Mouse (Mus musculus) forebrain, embryonic 15.5 days (tissue): ENCODE measurements around the gene Myh13. TPM values are rescaled to one million over a fixed set of nuclear protein-coding genes. Genes with fewer than 3 reads are reported as not detected.

Source experiments
- ATAC-seq: fragments of 200-750 bp; cut with Nextera tagmentation; replicated peaks from 2 replicates; pipeline ENCODE4 v1.8.0; 2017; ENCODE audit warnings: mild to moderate bottlenecking, moderate TSS enrichment, moderate library complexity
- H3K27ac ChIP-seq: fragments of 300-500 bp; sonication (generic); replicated peaks from 2 replicates; pipeline ENCODE4 v1.5.1; 2015; ENCODE audit warnings: mild to moderate bottlenecking, inconsistent platforms
- H3K27me3 ChIP-seq: fragments of 300-500 bp; sonication (generic); 2 replicates; pipeline ENCODE4 v1.6.1; 2015; ENCODE audit warnings: inconsistent platforms
- H3K36me3 ChIP-seq: fragments of 300-500 bp; sonication (generic); 2 replicates; pipeline ENCODE4 v1.6.1; 2015; ENCODE audit warnings: mild to moderate bottlenecking, inconsistent platforms
- H3K4me1 ChIP-seq: fragments of 300-500 bp; sonication (generic); 2 replicates; pipeline ENCODE4 v1.6.1; 2015; ENCODE audit warnings: inconsistent platforms
- H3K4me2 ChIP-seq: fragments of 300-500 bp; sonication (generic); replicated peaks from 2 replicates; pipeline ENCODE4 v1.6.1; 2015; ENCODE audit warnings: mild to moderate bottlenecking, inconsistent platforms
- H3K4me3 ChIP-seq: fragments of 300-500 bp; sonication (generic); 2 replicates; pipeline ENCODE4 v1.5.1; 2015; ENCODE audit warnings: mild to moderate bottlenecking, inconsistent platforms
- H3K9ac ChIP-seq: fragments of 300-500 bp; sonication (generic); replicated peaks from 2 replicates; pipeline ENCODE4 v1.6.1; 2015; ENCODE audit warnings: mild to moderate bottlenecking, inconsistent platforms
- H3K9me3 ChIP-seq: fragments of 300-500 bp; sonication (generic); 2 replicates; pipeline ENCODE4 v1.6.1; 2016; ENCODE audit warnings: inconsistent platforms
- WGBS: fragments of 180-500 bp; shearing (Covaris S2); methylation state at CpG from one replicate; pipeline ENCODE4 v1.1.7; 2015; ENCODE audit warnings: mixed read lengths; 5-methylcytosine and 5-hydroxymethylcytosine counted together
- polyA plus RNA-seq: library from polyadenylated mRNA; unstranded; fragments of >200 nt; fragmentation: Nextera tagmentation; extraction: Ambion mirVana; gene quantifications from 2 replicates; pipeline ENCODE4 v1.2.1, GENCODE M21; 2015

Gene Myh13
- polyA plus RNA-seq, 1 experiment from 2014 or later = 0.04 TPM

DNA sequence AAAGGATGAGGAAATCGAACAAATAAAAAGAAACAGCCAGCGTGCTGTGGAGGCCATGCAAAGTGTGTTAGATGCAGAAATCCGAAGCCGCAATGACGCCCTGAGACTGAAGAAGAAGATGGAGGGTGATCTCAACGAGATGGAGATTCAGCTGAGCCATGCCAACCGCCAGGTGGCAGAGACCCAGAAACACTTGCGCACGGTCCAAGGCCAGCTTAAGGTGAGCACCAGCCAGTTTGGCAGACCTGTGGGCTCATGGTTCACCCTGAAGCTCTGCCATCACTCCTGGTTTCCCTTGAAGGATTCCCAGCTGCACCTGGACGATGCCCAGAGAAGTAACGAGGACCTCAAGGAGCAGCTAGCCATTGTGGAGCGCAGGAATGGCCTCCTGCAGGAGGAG, 43.1 kb downstream of the Myh13 start:
- Histone ChIP-seq H3K4me3 (no peak overlapping the region), H3K9ac (no peak overlapping the region), H3K4me1 (no peaks in the 10 kb centered on the region), H3K27ac (no peak overlapping the region), H3K4me2 (no peak overlapping the region), H3K36me3 (no peaks in the 10 kb centered on the region), H3K27me3 (no peaks in the 10 kb centered on the region), H3K9me3 (no peaks in the 10 kb centered on the region)
- ATAC-seq = no peak
- WGBS = 84% methylated on average over 12 of the region's 12 CpGs

DNA sequence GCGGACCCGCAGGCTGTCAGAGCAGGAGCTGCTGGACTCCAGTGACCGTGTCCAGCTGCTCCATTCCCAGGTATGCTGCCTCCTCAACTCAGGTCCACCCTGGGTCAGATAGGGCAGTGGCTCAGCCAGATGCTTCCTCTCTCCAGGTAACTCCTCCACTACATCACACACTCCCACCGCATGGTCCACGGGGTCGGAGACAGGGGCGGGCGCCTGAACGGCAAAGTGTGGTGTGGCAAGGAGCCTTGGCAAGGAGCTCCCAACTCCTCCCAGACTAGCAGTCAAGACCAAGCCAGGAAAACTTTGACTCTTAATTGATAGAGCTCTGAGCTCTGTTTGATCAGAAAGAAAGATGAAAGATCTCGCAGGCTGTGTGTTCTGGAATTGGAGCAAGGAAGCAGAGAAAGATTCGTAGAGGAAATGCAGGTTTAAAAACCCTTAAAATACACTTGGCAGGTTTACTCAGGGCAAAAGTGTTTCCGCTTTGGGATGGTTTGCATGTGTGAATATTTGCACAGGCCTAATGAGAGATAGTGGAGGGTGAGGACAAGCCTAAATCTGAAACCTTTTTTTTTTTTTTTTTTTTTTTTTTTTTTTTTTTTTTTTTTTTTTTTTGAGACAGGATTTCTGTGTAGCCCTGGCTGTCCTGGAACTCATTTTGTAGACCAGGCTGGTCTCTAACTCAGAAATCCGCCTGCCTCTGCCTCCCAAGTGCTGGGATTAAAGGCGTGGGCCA, 43.7 kb downstream of the Myh13 start:
- Histone ChIP-seq H3K4me2 (no peak overlapping the region), H3K27me3 (no peaks in the 10 kb centered on the region), H3K9ac (no peak overlapping the region), H3K9me3 (no peaks in the 10 kb centered on the region), H3K27ac (no peak overlapping the region), H3K36me3 (no peaks in the 10 kb centered on the region), H3K4me1 (no peaks in the 10 kb centered on the region), H3K4me3 (no peak overlapping the region)
- WGBS = 93% methylated on average over 14 of the region's 14 CpGs
- no peak for ATAC-seq

DNA sequence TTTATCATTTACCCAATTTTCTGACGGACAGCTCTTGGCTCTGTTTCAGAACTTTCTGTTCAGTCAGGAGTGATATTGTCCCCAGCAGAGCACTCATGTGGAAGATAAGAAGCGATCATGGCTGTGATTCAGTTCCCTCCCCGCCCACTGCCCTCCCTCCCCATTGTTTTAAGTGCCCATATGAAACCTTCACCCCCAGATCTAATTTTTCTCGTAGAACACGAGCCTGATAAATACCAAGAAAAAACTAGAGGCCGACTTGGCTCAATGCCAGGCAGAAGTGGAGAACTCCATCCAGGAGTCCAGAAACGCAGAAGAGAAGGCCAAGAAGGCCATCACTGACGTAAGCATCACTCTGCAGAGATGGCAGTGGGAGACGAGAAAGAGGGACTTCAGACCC, 45.5 kb downstream of the Myh13 start:
- no peak for ATAC-seq
- 33% methylated on average over 9 of the region's 9 CpGs for WGBS
- Histone ChIP-seq H3K36me3 (no peaks in the 10 kb centered on the region), H3K4me3 (no peak overlapping the region), H3K4me2 (no peak overlapping the region), H3K9ac (no peak overlapping the region), H3K9me3 (no peaks in the 10 kb centered on the region), H3K27ac (no peak overlapping the region), H3K4me1 (no peaks in the 10 kb centered on the region), H3K27me3 (no peaks in the 10 kb centered on the region)

DNA sequence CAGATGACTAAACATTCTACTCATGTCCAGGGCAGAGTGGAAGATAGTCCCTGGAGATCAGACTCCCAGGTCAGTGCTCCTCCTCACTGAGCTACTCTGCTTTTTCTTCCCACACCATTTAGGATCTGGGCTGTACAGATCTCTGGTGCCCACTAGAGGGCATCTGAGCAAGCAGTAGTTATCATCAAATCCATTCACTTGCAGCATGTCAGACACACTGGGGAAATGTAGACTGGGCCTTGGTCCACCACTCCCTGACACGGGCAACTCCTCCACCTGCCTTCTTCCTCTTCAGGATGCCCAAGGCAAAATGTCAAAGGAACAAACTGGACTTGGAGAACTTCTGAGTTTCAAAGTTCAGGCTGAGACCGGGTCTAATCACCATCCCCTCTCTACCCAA, 51.9 kb downstream of the Myh13 start:
- Histone ChIP-seq H3K9me3 (no peaks in the 10 kb centered on the region), H3K4me2 (no peak overlapping the region), H3K9ac (no peak overlapping the region), H3K4me1 (no peaks in the 10 kb centered on the region), H3K27me3 (no peaks in the 10 kb centered on the region), H3K4me3 (no peak overlapping the region), H3K27ac (no peak overlapping the region), H3K36me3 (no peaks in the 10 kb centered on the region)
- no peak for ATAC-seq
- 59% methylated on average over 2 of the region's 2 CpGs for WGBS

DNA sequence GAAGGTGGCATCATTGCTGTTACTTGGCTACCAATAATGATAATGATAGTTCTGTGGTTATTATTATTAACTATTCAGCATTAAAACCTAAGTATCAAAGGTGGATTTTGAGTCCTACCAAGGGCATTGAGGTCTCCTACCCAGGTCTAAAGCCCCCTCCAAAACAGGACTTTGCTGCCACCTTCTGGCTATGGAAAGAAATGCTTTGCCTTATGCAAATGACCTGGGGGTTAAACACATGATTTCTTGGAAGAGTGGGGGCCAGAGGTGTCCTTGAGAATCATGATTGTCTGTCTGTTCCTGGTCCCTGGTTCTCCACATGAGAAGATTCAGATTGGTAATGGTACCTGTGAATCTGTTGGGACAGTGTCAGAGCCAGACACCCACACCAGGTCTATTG, 54.9 kb downstream of the Myh13 start:
- Histone ChIP-seq H3K27ac (no peak overlapping the region), H3K4me2 (no peak overlapping the region), H3K4me3 (no peak overlapping the region), H3K4me1 (0 out of 2 replicates have a peak, but pooled peaks cover 3% of the 10 kb centered on the region), H3K27me3 (no peaks in the 10 kb centered on the region), H3K9ac (no peak overlapping the region), H3K36me3 (no peaks in the 10 kb centered on the region), H3K9me3 (no peaks in the 10 kb centered on the region)
- ATAC-seq = no peak

DNA sequence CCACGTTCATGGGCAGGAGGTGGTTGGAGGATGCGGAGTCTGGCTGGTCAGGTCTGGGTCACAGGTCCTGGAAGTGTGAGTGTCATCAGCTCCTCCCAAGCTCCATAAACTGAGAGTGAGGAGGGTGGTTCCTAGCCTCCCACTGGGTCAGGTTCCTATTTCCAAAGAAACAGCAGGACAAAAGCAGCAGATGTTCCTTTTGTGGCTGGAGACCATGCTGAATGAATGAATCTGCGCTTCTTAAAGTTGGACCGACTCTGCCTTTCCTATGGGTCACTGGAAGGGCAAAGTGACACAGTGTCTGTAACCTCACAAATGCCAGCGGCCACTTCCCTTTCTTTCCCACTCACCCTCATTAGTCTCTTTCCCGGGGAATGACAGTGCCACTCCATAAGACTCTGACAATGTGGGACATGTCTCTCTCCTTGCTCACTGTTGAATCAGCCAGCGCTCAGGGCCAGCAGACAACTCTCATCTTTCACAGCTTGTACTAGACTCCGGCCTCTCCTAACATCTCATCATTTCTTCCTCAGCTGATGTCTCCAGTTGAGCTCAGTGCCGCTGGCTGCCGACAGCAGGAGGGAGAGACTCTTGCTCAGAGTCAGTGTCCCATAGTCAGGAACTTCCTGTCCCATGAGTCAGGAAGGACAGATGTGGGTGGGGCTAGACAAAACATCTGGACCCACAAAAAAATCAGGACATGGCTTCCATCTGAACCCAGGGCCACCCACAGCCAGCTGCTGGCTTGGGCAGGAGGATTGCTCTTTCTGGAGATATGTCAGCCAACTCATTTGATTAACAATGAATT, 58.4 kb downstream of the Myh13 start:
- Histone ChIP-seq H3K9me3 (no peaks in the 10 kb centered on the region), H3K36me3 (no peaks in the 10 kb centered on the region), H3K4me2 (no peak overlapping the region), H3K4me1 (0 out of 2 replicates have a peak, but pooled peaks cover 3% of the 10 kb centered on the region), H3K4me3 (no peak overlapping the region), H3K9ac (no peak overlapping the region), H3K27me3 (no peaks in the 10 kb centered on the region), H3K27ac (no peak overlapping the region)
- ATAC-seq = no peak
- 30% methylated on average over 10 of the region's 10 CpGs for WGBS

DNA sequence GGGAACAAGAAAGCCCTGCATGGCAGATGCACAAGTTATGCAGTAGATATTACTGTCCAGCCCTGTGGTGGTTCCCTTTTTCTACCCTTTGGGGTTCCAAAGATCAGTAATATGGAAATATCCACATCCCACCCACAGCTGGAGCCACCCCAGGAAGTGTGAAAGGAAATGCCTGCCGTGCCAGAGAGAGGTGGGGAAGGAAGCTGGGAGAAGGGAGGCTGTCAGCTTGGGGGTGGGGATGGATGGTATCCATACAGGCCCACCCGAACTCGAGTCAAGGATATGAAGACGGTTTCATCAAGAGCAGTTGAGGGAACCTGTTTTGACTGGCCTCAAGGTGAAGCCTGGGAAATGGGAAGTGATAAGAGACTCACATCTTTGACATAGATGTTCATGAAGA, 60.4 kb downstream of the Myh13 start:
- H3K4me3 ChIP-seq = no peak overlapping the region
- H3K9ac ChIP-seq = no peak overlapping the region
- 0 out of 2 replicates have a peak, but pooled peaks cover 5% of the 10 kb centered on the region for H3K4me1 ChIP-seq
- no peak overlapping the region for H3K27ac ChIP-seq
- no peaks in the 10 kb centered on the region for H3K9me3 ChIP-seq
- H3K27me3 ChIP-seq = no peaks in the 10 kb centered on the region
- WGBS = 91% methylated on average over 4 of the region's 4 CpGs
- H3K36me3 ChIP-seq = no peaks in the 10 kb centered on the region
- no peak overlapping the region for H3K4me2 ChIP-seq
- no peak for ATAC-seq

DNA sequence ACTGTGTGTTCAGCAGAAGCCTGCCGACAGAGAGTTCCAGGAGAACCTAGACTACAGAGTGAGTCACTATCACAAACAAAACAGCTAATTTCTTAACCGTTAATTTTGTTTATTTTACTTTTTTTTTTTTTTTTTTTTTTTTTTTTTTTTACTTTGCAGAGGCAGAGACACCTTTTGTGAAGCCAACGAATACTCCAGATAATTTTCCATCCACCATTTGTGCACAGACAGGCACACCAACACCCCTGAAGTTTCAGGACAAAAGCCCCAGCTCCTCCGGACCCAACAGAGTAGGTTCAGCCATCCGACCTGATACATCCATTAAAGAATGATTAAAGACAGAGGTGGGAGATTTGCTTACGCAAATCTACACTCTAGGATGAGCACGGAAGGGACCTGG, 63.2 kb downstream of the Myh13 start:
- Histone ChIP-seq H3K9me3 (no peaks in the 10 kb centered on the region), H3K27ac (no peak overlapping the region), H3K36me3 (no peaks in the 10 kb centered on the region), H3K9ac (no peak overlapping the region), H3K4me1 (0 out of 2 replicates have a peak, but pooled peaks cover 8% of the 10 kb centered on the region), H3K27me3 (no peaks in the 10 kb centered on the region), H3K4me2 (no peak overlapping the region), H3K4me3 (no peak overlapping the region)
- WGBS = 90% methylated on average over 7 of the region's 7 CpGs
- ATAC-seq = no peak

DNA sequence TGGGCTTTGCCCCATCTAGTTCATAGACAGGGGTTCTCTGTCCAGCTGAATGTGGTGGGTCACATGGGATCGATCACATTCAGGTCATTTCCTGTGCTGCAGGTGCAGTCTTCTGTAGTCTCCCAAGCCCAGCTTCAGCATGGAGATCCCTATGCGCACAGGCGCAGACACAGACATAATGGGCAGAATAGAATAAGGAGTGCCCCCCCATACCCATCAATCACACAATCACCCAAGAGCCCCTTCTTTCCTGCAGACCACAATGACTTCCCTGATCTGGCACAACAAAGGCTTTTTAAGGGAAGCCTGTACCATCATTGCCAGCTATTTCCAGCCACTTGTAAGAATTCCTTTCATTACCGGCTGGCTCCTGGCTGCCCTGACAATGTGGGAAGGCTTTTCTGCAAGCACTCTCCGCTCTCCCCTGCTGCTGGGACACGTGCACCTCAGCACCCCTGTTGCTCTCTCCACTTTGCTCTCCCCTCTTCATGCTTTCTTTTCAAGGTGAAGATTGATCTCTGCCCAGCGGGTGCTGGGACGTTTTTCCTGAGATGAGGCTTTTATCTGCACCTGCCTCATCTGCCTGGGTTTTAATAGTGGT, 65.5 kb downstream of the Myh13 start:
- Histone ChIP-seq H3K4me2 (no peak overlapping the region), H3K4me1 (0 out of 2 replicates have a peak, but pooled peaks cover 5% of the 10 kb centered on the region), H3K9ac (no peak overlapping the region), H3K4me3 (no peak overlapping the region), H3K27ac (no peak overlapping the region), H3K27me3 (no peaks in the 10 kb centered on the region), H3K9me3 (no peaks in the 10 kb centered on the region), H3K36me3 (no peaks in the 10 kb centered on the region)
- 27% methylated on average over 8 of the region's 8 CpGs for WGBS
- no peak for ATAC-seq

DNA sequence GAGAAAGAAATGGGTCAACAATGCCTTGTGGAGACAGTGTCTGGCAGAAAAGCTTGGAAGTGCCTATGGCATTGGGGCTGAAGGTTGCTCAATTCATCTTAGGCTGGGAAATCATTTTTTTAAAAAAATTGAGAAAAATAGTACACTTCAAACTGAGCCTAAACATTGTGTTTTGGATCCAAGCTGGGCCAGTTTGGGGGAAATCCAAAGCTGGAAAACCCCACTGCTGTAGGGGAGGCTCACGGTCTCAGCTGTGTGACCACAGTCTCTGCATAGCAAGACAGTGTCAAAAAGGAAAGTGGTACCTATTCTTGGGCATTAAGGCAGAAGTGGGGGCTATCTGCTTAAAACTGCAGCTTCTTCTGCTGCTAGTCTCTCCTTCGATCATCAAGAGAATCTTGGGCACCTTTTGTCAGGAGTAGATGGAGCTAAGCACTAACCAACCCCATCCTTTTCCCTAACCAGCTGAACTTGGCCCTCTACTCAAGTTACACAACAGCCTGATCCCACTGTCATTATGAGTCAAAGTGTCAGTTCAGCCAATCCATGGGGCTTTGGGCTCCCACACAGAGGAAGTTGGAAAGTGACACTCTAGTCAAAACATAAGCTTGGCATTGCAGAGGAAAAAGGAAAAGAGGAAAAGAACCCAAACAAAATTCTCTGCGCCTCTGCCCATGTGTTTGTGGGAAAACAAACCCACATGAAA, 69.4 kb downstream of the Myh13 start:
- H3K27ac ChIP-seq = no peak overlapping the region
- no peaks in the 10 kb centered on the region for H3K9me3 ChIP-seq
- H3K4me3 ChIP-seq = no peak overlapping the region
- WGBS = 89% methylated on average over 3 of the region's 3 CpGs
- H3K9ac ChIP-seq = no peak overlapping the region
- ATAC-seq = no peak
- no peaks in the 10 kb centered on the region for H3K36me3 ChIP-seq
- 0 out of 2 replicates have a peak, but pooled peaks cover 5% of the 10 kb centered on the region for H3K4me1 ChIP-seq
- H3K4me2 ChIP-seq = no peak overlapping the region
- H3K27me3 ChIP-seq = no peaks in the 10 kb centered on the region

DNA sequence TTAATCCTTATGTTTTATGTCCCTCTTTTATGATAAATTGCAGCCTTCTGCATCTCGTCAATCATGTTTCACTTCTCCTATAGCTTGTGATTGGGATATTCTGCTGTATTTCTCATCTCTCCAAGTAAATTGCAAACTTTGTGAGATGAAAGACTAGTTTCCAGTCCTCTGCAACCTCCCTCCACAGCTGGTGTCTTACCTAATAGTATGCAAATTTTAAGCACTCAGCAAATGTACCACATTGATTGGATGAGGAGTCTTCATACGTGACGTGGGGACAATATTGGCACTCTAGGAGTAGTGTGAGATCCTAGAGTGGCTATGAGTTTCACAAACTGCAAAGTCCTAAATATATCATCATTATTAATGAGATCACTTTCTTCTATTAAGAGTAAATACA, 70.9 kb downstream of the Myh13 start:
- no peak overlapping the region for H3K4me3 ChIP-seq
- no peak overlapping the region for H3K9ac ChIP-seq
- no peaks in the 10 kb centered on the region for H3K27me3 ChIP-seq
- H3K36me3 ChIP-seq = no peaks in the 10 kb centered on the region
- H3K4me2 ChIP-seq = no peak overlapping the region
- WGBS = 78% methylated on average over 3 of the region's 3 CpGs
- no peaks in the 10 kb centered on the region for H3K9me3 ChIP-seq
- no peak overlapping the region for H3K27ac ChIP-seq
- no peak for ATAC-seq
- H3K4me1 ChIP-seq = no peaks in the 10 kb centered on the region

DNA sequence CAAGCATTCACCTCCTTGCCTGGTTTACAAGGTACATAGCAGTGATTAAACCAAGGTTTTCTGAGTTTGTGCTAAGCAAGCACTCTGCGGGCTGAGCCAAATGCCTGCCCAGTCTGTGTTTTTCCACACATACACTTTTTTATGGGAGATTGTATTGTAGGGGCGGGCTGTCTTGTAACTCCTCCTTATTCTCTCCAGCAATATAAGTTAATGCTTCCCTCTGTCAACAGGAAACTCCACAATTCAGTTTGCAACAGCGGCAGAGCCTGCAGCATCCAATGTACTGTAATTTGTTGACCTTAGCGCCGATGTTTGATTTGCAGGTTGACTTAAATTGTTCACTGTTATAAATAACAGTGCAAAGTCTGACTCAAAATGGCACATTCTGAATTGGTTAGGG, 79.5 kb downstream of the Myh13 start:
- no peak for ATAC-seq
- no peak overlapping the region for H3K4me3 ChIP-seq
- no peaks in the 10 kb centered on the region for H3K4me1 ChIP-seq
- no peak overlapping the region for H3K9ac ChIP-seq
- H3K4me2 ChIP-seq = no peak overlapping the region
- WGBS = 91% methylated on average over 5 of the region's 5 CpGs
- no peak overlapping the region for H3K27ac ChIP-seq
- H3K36me3 ChIP-seq = no peaks in the 10 kb centered on the region
- no peaks in the 10 kb centered on the region for H3K9me3 ChIP-seq
- H3K27me3 ChIP-seq = no peaks in the 10 kb centered on the region
